Mouse (Mus musculus) CH12.LX (cell line): ENCODE results near the gene Tmem119.

Source experiments
- BHLHE40 ChIP-seq: IDR thresholded peaks from 2 replicates; pipeline ENCODE4 v1.6.1; 2011; ENCODE audit warnings: mild to moderate bottlenecking, low read depth, low read length, improper control_type of control experiment
- CTCF ChIP-seq, 2 experiments: IDR thresholded peaks in 1 of 2; conservative IDR thresholded peaks in 1 of 2; 2 replicates each; pipeline ENCODE4 v1.5.1; 2011 to 2012; ENCODE audit warnings: low read depth in 2 of 2, low read length in 2 of 2, improper control_type of control experiment in 1 of 2, inconsistent platforms in 1 of 2, mild to moderate bottlenecking in 1 of 2, moderate library complexity in 1 of 2
- ELF1 ChIP-seq: IDR thresholded peaks from 2 replicates; pipeline ENCODE4 v1.6.1; 2014; ENCODE audit warnings: low read depth, mild to moderate bottlenecking, inconsistent platforms, low read length, improper control_type of control experiment
- EP300 ChIP-seq: IDR thresholded peaks from 2 replicates; pipeline ENCODE4 v1.6.1; 2011; ENCODE audit warnings: low read length, improper control_type of control experiment
- KAT2A ChIP-seq: IDR thresholded peaks from 2 replicates; pipeline ENCODE4 v1.6.1; 2012; ENCODE audit warnings: low read length, improper control_type of control experiment, inconsistent platforms; ENCODE audit not compliant: insufficient replicate concordance
- MAFK ChIP-seq: IDR thresholded peaks from 2 replicates; pipeline ENCODE4 v1.6.1; 2011; ENCODE audit warnings: low read length, improper control_type of control experiment; ENCODE audit not compliant: insufficient replicate concordance
- MAZ ChIP-seq: IDR thresholded peaks from 2 replicates; pipeline ENCODE4 v1.6.1; 2012; ENCODE audit warnings: low read depth, mild to moderate bottlenecking, inconsistent platforms, low read length, improper control_type of control experiment, moderate library complexity
- MEF2A ChIP-seq: IDR thresholded peaks from 2 replicates; pipeline ENCODE4 v1.6.1; 2014; ENCODE audit warnings: low read depth, mild to moderate bottlenecking, inconsistent platforms, low read length, improper control_type of control experiment, borderline replicate concordance
- MYC ChIP-seq: IDR thresholded peaks from 2 replicates; pipeline ENCODE4 v1.6.1; 2011; ENCODE audit warnings: low read depth, mild to moderate bottlenecking, improper control_type of control experiment, low read length
- NRF1 ChIP-seq: IDR thresholded peaks from 2 replicates; pipeline ENCODE4 v1.6.1; 2014; ENCODE audit warnings: low read depth, mild to moderate bottlenecking, inconsistent platforms, low read length, improper control_type of control experiment, moderate library complexity
- PAX5 ChIP-seq: IDR thresholded peaks from 2 replicates; pipeline ENCODE4 v1.6.1; 2012; ENCODE audit warnings: low read length, inconsistent platforms, mixed read lengths
- POLR2A ChIP-seq: IDR thresholded peaks from 2 replicates; pipeline ENCODE4 v1.6.1; 2011; ENCODE audit warnings: low read depth, mild to moderate bottlenecking, improper control_type of control experiment, low read length
- SMC3 ChIP-seq: IDR thresholded peaks from 2 replicates; pipeline ENCODE4 v1.6.1; 2011; ENCODE audit warnings: low read depth, low read length, improper control_type of control experiment
- USF1 ChIP-seq: IDR thresholded peaks from 2 replicates; pipeline ENCODE4 v1.6.1; 2014; ENCODE audit warnings: low read depth, mild to moderate bottlenecking, inconsistent platforms, low read length, improper control_type of control experiment

DNA sequence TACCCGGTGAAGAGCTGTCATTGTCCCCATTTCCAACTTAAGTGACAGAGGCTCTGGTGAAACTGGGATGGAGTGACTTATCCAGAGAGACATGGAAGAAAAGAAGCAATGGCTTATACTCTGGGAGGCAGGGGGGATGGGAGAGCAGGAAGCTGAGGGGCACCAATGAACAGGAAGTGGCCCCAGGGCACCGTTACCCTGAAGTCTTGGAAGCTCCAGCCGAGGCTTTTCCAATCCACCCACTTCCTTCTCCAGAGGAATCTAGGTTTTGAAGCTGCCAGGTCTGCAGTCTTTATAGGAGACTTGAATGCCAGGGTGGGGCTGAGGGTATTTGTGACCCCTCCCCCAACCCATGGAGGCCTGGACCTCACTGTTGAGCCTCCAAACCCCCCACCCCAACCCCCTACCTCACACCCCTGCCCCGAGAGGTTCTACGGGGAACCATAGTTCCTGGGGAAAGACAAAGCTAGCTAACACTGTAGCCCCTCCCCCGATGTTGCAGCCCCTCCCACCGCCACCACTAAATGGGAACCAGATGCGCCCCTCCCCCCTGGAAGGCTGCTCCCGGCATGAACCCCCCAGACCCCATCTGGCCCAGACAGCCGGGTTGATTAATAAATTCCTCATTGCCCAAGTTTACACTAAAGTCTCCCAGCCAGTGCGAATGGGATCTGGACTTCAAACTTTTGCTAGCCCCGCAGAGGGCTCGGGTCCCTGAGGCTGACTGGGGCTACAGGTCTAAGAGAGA is 3.7 kb downstream of the Tmem119 start:
- TF ChIP-seq SMC3, result no peak
- no peak for TF ChIP-seq USF1
- TF ChIP-seq PAX5, result no peak
- TF ChIP-seq BHLHE40, result no peak
- TF ChIP-seq KAT2A, result no peak
- TF ChIP-seq POLR2A, result no peak
- no peak for TF ChIP-seq MEF2A
- TF ChIP-seq EP300, result no peak
- TF ChIP-seq ELF1, result no peak
- no peak for TF ChIP-seq CTCF (conservative IDR thresholded peaks at IDR 0.05 in 1 of 2, IDR thresholded peaks at IDR 0.05 in 1 of 2; ENCODE audit: low read depth in 2 of 2, low read length in 2 of 2)
- no peak for TF ChIP-seq NRF1
- no peak for TF ChIP-seq MYC
- no peak for TF ChIP-seq MAZ
- TF ChIP-seq MAFK, result no peak
